Mouse (Mus musculus) G1E (cell line): ENCODE results near the gene Tnks1bp1. TPM values are rescaled to one million over a fixed set of nuclear protein-coding genes. Genes with fewer than 3 reads are reported as not detected.

ENCODE experiments used
- ATAC-seq: 2 replicates; pipeline ENCODE4 v1.8.0; 2016; ENCODE audit warnings: mild to moderate bottlenecking; ENCODE audit not compliant: insufficient number of reproducible peaks, poor library complexity, low FRiP score, severe bottlenecking; ENCODE audit errors: extremely low read depth
- DNase-seq: peaks from one replicate; pipeline ENCODE4 v3.0.0; 2012; ENCODE audit warnings: low spot score
- H3K27me3 ChIP-seq: 2 replicates; pipeline ENCODE4 v1.6.1; 2012; ENCODE audit warnings: mild to moderate bottlenecking, low read length, inconsistent platforms; ENCODE audit not compliant: insufficient read depth
- H3K36me3 ChIP-seq: replicated peaks from 2 replicates; pipeline ENCODE3; 2012; ENCODE audit warnings: mild to moderate bottlenecking, inconsistent platforms
- H3K4me1 ChIP-seq: 2 replicates; pipeline ENCODE4 v1.6.1; 2012; ENCODE audit warnings: low read depth, low read length, inconsistent platforms, mixed read lengths; ENCODE audit not compliant: insufficient read depth
- H3K4me3 ChIP-seq: 2 replicates; pipeline ENCODE4 v1.5.1; 2012; ENCODE audit warnings: low read depth, mild to moderate bottlenecking, inconsistent platforms, low read length, moderate library complexity, mixed read lengths
- H3K9me3 ChIP-seq: replicated peaks from 2 replicates; pipeline ENCODE4 v1.6.1; 2012; ENCODE audit warnings: inconsistent platforms
- CTCF ChIP-seq: IDR thresholded peaks from 2 replicates; pipeline ENCODE4 v1.5.1; 2012; ENCODE audit warnings: low read depth, low read length, inconsistent platforms, mixed read lengths
- GATA1 ChIP-seq: IDR thresholded peaks from 2 replicates; pipeline ENCODE4 v1.6.1; 2012; ENCODE audit warnings: borderline replicate concordance, low read length, inconsistent platforms, mixed read lengths
- GATA2 ChIP-seq: IDR thresholded peaks from 2 replicates; pipeline ENCODE4 v1.6.1; 2012; ENCODE audit warnings: low read depth, low read length, inconsistent platforms, borderline replicate concordance
- POLR2AphosphoS5 ChIP-seq: IDR thresholded peaks from 2 replicates; pipeline ENCODE4 v1.6.1; 2012; ENCODE audit warnings: low read depth, low read length, inconsistent platforms; ENCODE audit not compliant: insufficient replicate concordance
- TAL1 ChIP-seq: conservative IDR thresholded peaks from 2 replicates; pipeline ENCODE4 v1.6.1; 2012; ENCODE audit warnings: low read depth, low read length, inconsistent platforms, mixed read lengths
- polyA plus RNA-seq: library from polyadenylated mRNA; stranded (reverse); fragments of >175 nt; gene quantifications from 2 replicates; pipeline ENCODE4 v1.2.3, GENCODE M21; 2012
- total RNA-seq, 2 experiments: library from RNA; stranded (forward) in 1 of 2; stranded (reverse) in 1 of 2; fragments of 200-1000 nt in 1 of 2; fragments of >200 nt in 1 of 2; fragmentation: Nextera tagmentation in 1 of 2; gene quantifications; 2 replicates each; pipeline ENCODE4 v1.2.3; 2014 to 2017

Tnks1bp1 gene
- 2.6 and 3.0 TPM in 2 replicates for total RNA-seq (2014; fragmentation: Nextera tagmentation)
- total RNA-seq (2017), result 1.7 and 2.8 TPM in 2 replicates
- polyA plus RNA-seq, result 5.2 and 5.7 TPM in 2 replicates

- Histone ChIP-seq H3K36me3 (peaks cover 60% of the 10 kb centered on the region), H3K4me1 (peaks cover 56% of the 10 kb centered on the region), H3K9me3 (no peaks in the 10 kb centered on the region), H3K27me3 (peaks cover 6% of the 10 kb centered on the region; the same call in 1 of the 2 replicates), H3K4me3 (peak within 1 kb of the TSS; percentile 71)
- no peak for TF ChIP-seq GATA1
- TF ChIP-seq CTCF, result no peak
- no peak for TF ChIP-seq TAL1
- TF ChIP-seq POLR2AphosphoS5, result no peak
- TF ChIP-seq GATA2, result no peak
- DNase-seq (peak; percentile 92), ATAC-seq (peak; percentile 96)
Measured at GRCm38 (mm10) chr2:85047596-85048167, at the start of gene Tnks1bp1. TSS of gene Tnks1bp1 (plus strand) at chr2:85048022.

- no peak for ATAC-seq
- no peak for TF ChIP-seq GATA2
- TF ChIP-seq TAL1, result no peak
- TF ChIP-seq CTCF, result no peak
- TF ChIP-seq GATA1, result no peak
- no peak for TF ChIP-seq POLR2AphosphoS5
- Histone ChIP-seq H3K4me3 (no peak overlapping the region), H3K36me3 (no peaks in the 10 kb centered on the region), H3K9me3 (no peaks in the 10 kb centered on the region), H3K27me3 (peaks cover 48% of the 10 kb centered on the region), H3K4me1 (peaks cover 28% of the 10 kb centered on the region)
- DNase-seq, result no peak
Measured at GRCm38 (mm10) chr2:84999486-85000181, 48.2 kb upstream of the Tnks1bp1 start.

DNA sequence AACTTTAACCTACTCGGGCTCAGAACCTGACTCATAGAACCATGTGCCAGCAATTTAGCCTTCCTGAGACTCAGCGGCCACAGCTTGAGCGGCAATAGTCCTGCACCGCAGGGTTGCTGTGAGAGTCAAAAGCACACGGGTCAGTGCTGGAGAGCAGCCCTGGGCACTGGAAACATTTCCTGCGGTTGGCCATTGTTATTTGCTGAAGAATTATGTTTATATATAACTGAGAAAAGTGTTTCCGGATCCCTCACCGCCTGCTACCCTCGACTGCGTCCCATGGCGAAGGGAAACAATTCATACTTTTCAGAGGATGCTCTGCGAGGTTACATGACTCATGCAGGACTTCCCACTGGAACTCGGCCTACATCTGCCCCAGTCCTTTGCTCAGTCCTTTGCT lies 46.3 kb upstream of the Tnks1bp1 start:
- Histone ChIP-seq H3K4me3 (no peak overlapping the region), H3K4me1 (peaks cover 14% of the 10 kb centered on the region), H3K9me3 (no peaks in the 10 kb centered on the region), H3K27me3 (peaks cover 52% of the 10 kb centered on the region), H3K36me3 (no peaks in the 10 kb centered on the region)
- DNase-seq, result no peak
- no peak for TF ChIP-seq GATA1
- no peak for TF ChIP-seq POLR2AphosphoS5
- TF ChIP-seq GATA2, result no peak
- no peak for TF ChIP-seq CTCF
- TF ChIP-seq TAL1, result no peak
- no peak for ATAC-seq

GRCm38 (mm10) chr2:85002575-85002974 lies 45.2 kb upstream of the Tnks1bp1 start:
- ATAC-seq (no peak), DNase-seq (no peak)
- no peak overlapping the region for H3K4me3 ChIP-seq
- H3K9me3 ChIP-seq, result no peaks in the 10 kb centered on the region
- H3K36me3 ChIP-seq, result no peaks in the 10 kb centered on the region
- TF ChIP-seq POLR2AphosphoS5 (no peak), GATA2 (no peak), GATA1 (no peak), CTCF (no peak), TAL1 (no peak)
- H3K4me1 ChIP-seq, result peaks cover 12% of the 10 kb centered on the region
- H3K27me3 ChIP-seq, result peaks cover 55% of the 10 kb centered on the region

- ATAC-seq (no peak), DNase-seq (no peak)
- TF ChIP-seq CTCF, result no peak
Measured at GRCm38 (mm10) chr2:85004341-85004740, 43.5 kb upstream of the Tnks1bp1 start.

DNA sequence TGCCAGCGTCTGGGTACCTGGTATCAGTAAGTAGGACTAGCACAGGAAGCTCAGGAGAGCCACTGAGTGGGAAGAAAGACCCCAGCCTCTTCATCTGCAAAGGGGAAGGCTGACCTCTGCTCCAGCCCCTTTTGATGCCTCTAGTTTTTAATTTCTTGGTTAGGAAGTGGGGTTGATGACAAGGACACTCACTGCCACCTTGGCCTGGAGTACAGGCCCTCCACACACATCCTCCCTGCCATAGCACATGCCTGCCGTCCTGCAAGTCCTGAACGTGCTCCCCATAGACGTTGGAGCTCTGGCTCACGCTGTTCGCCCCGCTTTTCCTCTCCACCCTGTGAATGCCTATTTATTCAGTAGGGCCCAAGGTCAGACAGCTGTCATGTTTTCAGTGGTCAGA lies 41.2 kb upstream of the Tnks1bp1 start:
- Histone ChIP-seq H3K36me3 (no peaks in the 10 kb centered on the region), H3K27me3 (peaks cover 31% of the 10 kb centered on the region), H3K4me1 (peaks cover 16% of the 10 kb centered on the region), H3K4me3 (no peak overlapping the region), H3K9me3 (no peaks in the 10 kb centered on the region)
- ATAC-seq, result no peak
- TF ChIP-seq GATA2, result no peak
- no peak for TF ChIP-seq TAL1
- no peak for TF ChIP-seq POLR2AphosphoS5
- TF ChIP-seq GATA1, result no peak
- no peak for TF ChIP-seq CTCF
- no peak for DNase-seq

More at GRCm38 (mm10) chr2:85004341-85004740, 43.5 kb upstream of the Tnks1bp1 start:
- no peaks in the 10 kb centered on the region for H3K36me3 ChIP-seq
- no peak overlapping the region for H3K4me3 ChIP-seq
- no peaks in the 10 kb centered on the region for H3K9me3 ChIP-seq
- H3K4me1 ChIP-seq, result peaks cover 14% of the 10 kb centered on the region
- H3K27me3 ChIP-seq, result peaks cover 44% of the 10 kb centered on the region
